ENCODE assay signal across 8 mouse cellular contexts in the genomic region with DNA sequence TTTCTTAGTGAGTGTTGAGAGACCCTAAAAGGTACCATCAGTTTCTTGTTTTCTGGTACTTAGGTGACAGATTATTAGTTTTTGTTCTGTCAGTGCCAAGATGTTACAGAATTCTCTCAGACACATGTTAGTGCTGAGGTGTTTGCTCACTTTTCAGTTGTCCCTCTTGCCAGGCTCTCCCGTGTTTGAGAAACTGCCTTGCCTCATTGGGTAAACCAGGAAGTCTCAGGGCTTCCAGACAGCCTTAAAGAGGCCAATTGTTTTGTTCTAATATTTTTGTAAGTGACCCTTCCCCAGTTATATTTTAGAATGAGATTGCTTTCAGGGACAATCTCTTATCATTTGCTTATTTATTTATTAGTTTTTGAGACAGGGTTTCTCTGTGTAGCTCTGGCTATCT. TPM values are rescaled to one million over a fixed set of nuclear protein-coding genes. Genes with fewer than 3 reads are reported as not detected.
DNase-seq lines count a peak whose midpoint lies in the region; ATAC-seq and TF ChIP-seq lines count a peak whose summit lies in the region.

No protein-coding gene starts in this region.

- H3K4me2 ChIP-seq in forebrain, embryonic 12.5 days: peak overlapping the region; percentile 81
- peak overlapping the region; percentile 86 for H3K4me2 ChIP-seq in limb, embryonic 13.5 days (replicated peaks)
- H3K4me2 ChIP-seq in neural tube, embryonic 13.5 days: peak overlapping the region; percentile 87

- no peak for TF ChIP-seq CTCF in left cerebral cortex, adult 2 months (IDR thresholded peaks at IDR 0.05)

- DNase-seq in left cerebral cortex, adult 2 months (ENCODE audit: extremely low spot score in 1 of 2, low spot score in 2 of 2): no peak
- DNase-seq in left cerebral cortex, postnatal 10 days (ENCODE audit: extremely low spot score in 1 of 2, low spot score in 2 of 2): no peak
- no peak for DNase-seq in cerebellum, postnatal 4 days (ENCODE audit: low spot score in 2 of 2)
- DNase-seq in thymus, postnatal 0 days (ENCODE audit: low spot score): no peak
- no peak for DNase-seq in right cerebral cortex, adult 2 months (ENCODE audit: low spot score in 2 of 2)

- ATAC-seq in forebrain, embryonic 12.5 days (ENCODE audit: low FRiP score): no peak
- no peak for ATAC-seq in limb, embryonic 13.5 days (ENCODE audit: low FRiP score, low read depth)
- ATAC-seq in neural tube, embryonic 13.5 days (ENCODE audit: low read depth): no peak

- H3K9me3 ChIP-seq in forebrain, embryonic 12.5 days: no peaks in the 10 kb centered on the region
- H3K9me3 ChIP-seq in limb, embryonic 13.5 days: no peaks in the 10 kb centered on the region
- no peaks in the 10 kb centered on the region for H3K9me3 ChIP-seq in neural tube, embryonic 13.5 days

- WGBS in forebrain, embryonic 12.5 days: 22% methylated on average over 1 of the region's 1 CpGs
- WGBS in limb, embryonic 13.5 days: 14% methylated on average over 1 of the region's 1 CpGs
- 19% methylated on average over 1 of the region's 1 CpGs for WGBS in neural tube, embryonic 13.5 days

- peak overlapping the region; percentile 83; the same call in 1 of the 2 replicates for H3K4me3 ChIP-seq in left cerebral cortex, adult 2 months
- H3K4me3 ChIP-seq in forebrain, embryonic 12.5 days (replicated peaks): peak overlapping the region; percentile 81
- peak overlapping the region; percentile 75 for H3K4me3 ChIP-seq in limb, embryonic 13.5 days
- peak overlapping the region; percentile 97 for H3K4me3 ChIP-seq in neural tube, embryonic 13.5 days

- 0 out of 2 replicates have a peak overlapping the region, but pooled peaks have one; percentile 17 for H3K9ac ChIP-seq in forebrain, embryonic 12.5 days
- 0 out of 2 replicates have a peak overlapping the region, but pooled peaks have one; percentile 31 for H3K9ac ChIP-seq in limb, embryonic 13.5 days
- H3K9ac ChIP-seq in neural tube, embryonic 13.5 days: no peak overlapping the region; the same call in 1 of the 2 replicates

- H3K36me3 ChIP-seq in forebrain, embryonic 12.5 days (replicated peaks): peaks cover 5% of the 10 kb centered on the region
- H3K36me3 ChIP-seq in limb, embryonic 13.5 days: peaks cover 4% of the 10 kb centered on the region; the same call in 1 of the 2 replicates
- H3K36me3 ChIP-seq in neural tube, embryonic 13.5 days: peaks cover 5% of the 10 kb centered on the region; the same call in 1 of the 2 replicates

- peaks cover 31% of the 10 kb centered on the region for H3K4me1 ChIP-seq in forebrain, embryonic 12.5 days
- peaks cover 35% of the 10 kb centered on the region for H3K4me1 ChIP-seq in limb, embryonic 13.5 days
- H3K4me1 ChIP-seq in neural tube, embryonic 13.5 days (replicated peaks): peaks cover 50% of the 10 kb centered on the region

- no peak overlapping the region for H3K27ac ChIP-seq in left cerebral cortex, adult 2 months
- H3K27ac ChIP-seq in forebrain, embryonic 12.5 days: no peak overlapping the region
- no peak overlapping the region for H3K27ac ChIP-seq in limb, embryonic 13.5 days
- no peak overlapping the region for H3K27ac ChIP-seq in neural tube, embryonic 13.5 days (replicated peaks)

- H3K27me3 ChIP-seq in forebrain, embryonic 12.5 days: no peaks in the 10 kb centered on the region
- H3K27me3 ChIP-seq in limb, embryonic 13.5 days: no peaks in the 10 kb centered on the region
- no peaks in the 10 kb centered on the region for H3K27me3 ChIP-seq in neural tube, embryonic 13.5 days

- intact Hi-C loops in left cerebral cortex, adult 2 months (cut with DNase I): no loop called here
- intact Hi-C loops in left cerebral cortex, postnatal 10 days (cut with DNase I): no loop called here

RNA-seq across cellular contexts. Expression of a gene that starts 2.1 kb away (rescaled TPM):
- 100 to 1,000 TPM; 106 to 110 TPM for total RNA-seq in left cerebral cortex, adult 2 months (2021)
- total RNA-seq in left cerebral cortex, postnatal 10 days (2021): 100 to 1,000 TPM; 107 to 113 TPM
- polyA plus RNA-seq in forebrain, embryonic 12.5 days (2016; fragmentation: Nextera tagmentation; extraction: Ambion mirVana): 134 and 141 TPM in 2 replicates
- 105 and 116 TPM in 2 replicates for polyA plus RNA-seq in limb, embryonic 13.5 days (2015; fragmentation: Nextera tagmentation; extraction: Ambion mirVana)
- 86.3 and 100 TPM in 2 replicates for polyA plus RNA-seq in neural tube, embryonic 13.5 days (2015; fragmentation: Nextera tagmentation; extraction: Ambion mirVana)
- polyA plus RNA-seq in thymus, postnatal 0 days (2015; fragmentation: Nextera tagmentation; extraction: Ambion mirVana): 43.8 and 48.5 TPM in 2 replicates
